ENCODE assay signal across 9 mouse cellular contexts in the genomic region with DNA sequence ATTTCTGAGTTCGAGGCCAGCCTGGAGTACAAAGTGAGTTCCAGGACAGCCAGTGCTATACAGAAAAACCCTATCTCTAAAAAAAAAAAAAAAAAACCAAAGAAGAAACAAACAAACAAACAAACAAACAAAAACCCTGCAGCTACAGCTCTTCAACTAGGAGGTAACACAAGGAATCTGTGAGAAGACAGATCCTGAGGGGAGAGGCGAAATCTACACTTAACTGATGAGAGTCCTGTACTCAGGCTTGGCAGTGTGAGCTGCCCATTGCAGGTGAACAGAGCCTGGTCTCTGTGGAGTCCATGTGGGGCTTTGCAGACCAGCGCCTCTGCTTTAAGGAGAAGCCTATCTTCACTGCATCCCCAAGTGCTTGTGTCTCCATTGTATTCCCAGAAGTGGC. TPM values are rescaled to one million over a fixed set of nuclear protein-coding genes. Genes with fewer than 3 reads are reported as not detected.
DNase-seq lines count a peak whose midpoint lies in the region; ATAC-seq and TF ChIP-seq lines count a peak whose summit lies in the region.
"Not testable (repeated sequence)": the region's sequence is repeated elsewhere in the genome, so short reads cannot be mapped to it uniquely, and the experiment has no call there.
"Had no signal": no experiment of that assay in that cellular context is flagged by ENCODE, and none has a peak within 500 bp of the region (broad histone marks: within the 10 kb centered on the region; RNA-seq: fewer than 3 reads in every experiment).

No protein-coding gene starts in this region.

- peak overlapping the region in 1 of 3 experiments; percentile 47 for H3K4me3 ChIP-seq in CH12.LX (replicated peaks in 1 of 3; ENCODE audit: low read depth in 2 of 3, low read length in 2 of 3, poor library complexity in 1 of 3)
- peak overlapping the region; percentile 61; the same call in 1 of the 2 replicates for H3K4me3 ChIP-seq in forebrain, embryonic 10.5 days
- H3K4me3 ChIP-seq in heart, embryonic 13.5 days, result peak overlapping the region; percentile 57
- not testable (repeated sequence) for H3K4me3 ChIP-seq in intestine, embryonic 16.5 days (ENCODE audit: low read length); midbrain, embryonic 15.5 days
- 0 out of 2 replicates have a peak overlapping the region, but pooled peaks have one; percentile 48 for H3K4me3 ChIP-seq in limb, embryonic 15.5 days
- peak overlapping the region; percentile 61; the same call in 1 of the 2 replicates for H3K4me3 ChIP-seq in spleen, adult 2 months (ENCODE audit: extremely low read depth, insufficient read depth, insufficient read length)

- TF ChIP-seq EP300 in CH12.LX (IDR thresholded peaks at IDR 0.05; ENCODE audit: low read length), result not testable (repeated sequence)

- not testable (repeated sequence) for H3K27me3 ChIP-seq in CH12.LX (replicated peaks); intestine, embryonic 16.5 days (replicated peaks; ENCODE audit: control insufficient read depth, insufficient read depth, low read length); spleen, adult 2 months (ENCODE audit: control insufficient read depth, insufficient read depth, low read length)
- peaks cover 35% of the 10 kb centered on the region for H3K27me3 ChIP-seq in forebrain, embryonic 10.5 days (ENCODE audit: poor library complexity, severe bottlenecking)
- H3K27me3 ChIP-seq in heart, embryonic 13.5 days (replicated peaks), result peaks cover 58% of the 10 kb centered on the region
- peaks cover 16% of the 10 kb centered on the region for H3K27me3 ChIP-seq in limb, embryonic 15.5 days
- peaks cover 11% of the 10 kb centered on the region; the same call in 1 of the 2 replicates for H3K27me3 ChIP-seq in midbrain, embryonic 15.5 days (replicated peaks)

- WGBS in forebrain, embryonic 10.5 days, result 84% methylated on average over 3 of the region's 3 CpGs
- 82% methylated on average over 2 of the region's 3 CpGs for WGBS in heart, embryonic 13.5 days
- 73% methylated on average over 1 of the region's 3 CpGs for WGBS in intestine, embryonic 16.5 days
- WGBS in limb, embryonic 15.5 days, result 85% methylated on average over 2 of the region's 3 CpGs
- 93% methylated on average over 3 of the region's 3 CpGs for WGBS in midbrain, embryonic 15.5 days
- WGBS in spleen, adult 2 months, result 85% methylated on average over 3 of the region's 3 CpGs

- ATAC-seq in heart, embryonic 13.5 days (ENCODE audit: extremely low read depth, insufficient number of reproducible peaks, low FRiP score, low TSS enrichment); limb, embryonic 15.5 days (ENCODE audit: insufficient number of reproducible peaks, low FRiP score, low TSS enrichment, low read depth); midbrain, embryonic 15.5 days (replicated peaks): not testable (repeated sequence)
- ATAC-seq in intestine, embryonic 16.5 days, result peak; percentile 4; the same call in 1 of the 2 replicates

- not testable (repeated sequence) for H3K36me3 ChIP-seq in CH12.LX (replicated peaks in 1 of 2; ENCODE audit: control insufficient read depth in 1 of 2, insufficient read depth in 1 of 2, low read length in 1 of 2); forebrain, embryonic 10.5 days (replicated peaks); heart, embryonic 13.5 days; intestine, embryonic 16.5 days (ENCODE audit: control insufficient read depth, insufficient read depth, low read length); limb, embryonic 15.5 days; midbrain, embryonic 15.5 days (replicated peaks); spleen, adult 2 months (ENCODE audit: control insufficient read depth, insufficient read depth, low read length)

- not testable (repeated sequence) for H3K27ac ChIP-seq in CH12.LX (ENCODE audit: insufficient read depth, low read depth); forebrain, embryonic 10.5 days; heart, embryonic 13.5 days (replicated peaks); intestine, embryonic 16.5 days (ENCODE audit: low read length); limb, embryonic 15.5 days; midbrain, embryonic 15.5 days
- peak overlapping the region; percentile 42; the same call in 1 of the 2 replicates for H3K27ac ChIP-seq in spleen, adult 2 months (ENCODE audit: insufficient read depth, low read length)

- not testable (repeated sequence) for H3K9me3 ChIP-seq in CH12.LX (replicated peaks; ENCODE audit: low read length); forebrain, embryonic 10.5 days; heart, embryonic 13.5 days; intestine, embryonic 16.5 days (ENCODE audit: control insufficient read depth, low read length); limb, embryonic 15.5 days; midbrain, embryonic 15.5 days

- H3K9ac ChIP-seq in CH12.LX (ENCODE audit: insufficient read depth, low read depth), result peak overlapping the region; percentile 34; the same call in 1 of the 2 replicates
- not testable (repeated sequence) for H3K9ac ChIP-seq in heart, embryonic 13.5 days; intestine, embryonic 16.5 days (ENCODE audit: low read depth, low read length); limb, embryonic 15.5 days; midbrain, embryonic 15.5 days

- TF ChIP-seq POLR2A in CH12.LX (IDR thresholded peaks at IDR 0.05; ENCODE audit: low read depth, low read length); spleen, adult 2 months (IDR thresholded peaks at IDR 0.05; ENCODE audit: low read depth, low read length): not testable (repeated sequence)

- not testable (repeated sequence) for DNase-seq in CH12.LX (ENCODE audit: extremely low read depth); forebrain, embryonic 10.5 days (ENCODE audit: extremely low spot score, low spot score)
- DNase-seq in spleen, adult 2 months (ENCODE audit: low read depth in 1 of 2, low spot score in 2 of 2), result peak in 1 of 2 experiments; percentile 2

- dilution Hi-C loops in CH12.LX (cut with MboI; ENCODE audit: extremely low pct_ligation_motif_present, extremely low pct_unique_long_range_greater_than_20kb, low sequenced_read_pairs), result not testable (repeated sequence)

- 0 out of 2 replicates have a peak overlapping the region, but pooled peaks have one; percentile 57 for H3K4me2 ChIP-seq in CH12.LX (ENCODE audit: insufficient read depth, low read depth, poor library complexity, severe bottlenecking)
- H3K4me2 ChIP-seq in heart, embryonic 13.5 days, result peak overlapping the region; percentile 90; the same call in 1 of the 2 replicates
- H3K4me2 ChIP-seq in intestine, embryonic 16.5 days (ENCODE audit: low read depth, low read length); limb, embryonic 15.5 days: not testable (repeated sequence)
- H3K4me2 ChIP-seq in midbrain, embryonic 15.5 days, result peak overlapping the region; percentile 81; the same call in 1 of the 2 replicates

- in situ Hi-C loops in CH12.LX (cut with MboI; ENCODE audit: low pct_ligation_motif_present, low pct_unique_long_range_greater_than_20kb, low sequenced_read_pairs), result not testable (repeated sequence)

- H3K79me2 ChIP-seq in CH12.LX (replicated peaks; ENCODE audit: control insufficient read depth, extremely low read depth, insufficient read depth, poor library complexity, severe bottlenecking), result not testable (repeated sequence)

- TF ChIP-seq RAD21 in CH12.LX (IDR thresholded peaks at IDR 0.05; ENCODE audit: low read depth, low read length), result not testable (repeated sequence)

- TF ChIP-seq CTCF in CH12.LX (conservative IDR thresholded peaks at IDR 0.05 in 1 of 2, IDR thresholded peaks at IDR 0.05 in 1 of 2; ENCODE audit: low read depth in 2 of 2, low read length in 2 of 2); spleen, adult 2 months (IDR thresholded peaks at IDR 0.05; ENCODE audit: extremely low read depth, insufficient read depth, insufficient read length, insufficient replicate concordance): not testable (repeated sequence)

- H3K4me1 ChIP-seq in CH12.LX (ENCODE audit: control insufficient read depth in 1 of 2, insufficient read depth in 2 of 2); heart, embryonic 13.5 days; intestine, embryonic 16.5 days (ENCODE audit: control insufficient read depth, insufficient read depth, low read length); limb, embryonic 15.5 days; midbrain, embryonic 15.5 days; spleen, adult 2 months (ENCODE audit: control insufficient read depth, insufficient read depth, insufficient read length): not testable (repeated sequence)
- H3K4me1 ChIP-seq in forebrain, embryonic 10.5 days, result peaks cover 15% of the 10 kb centered on the region

RNA-seq across cellular contexts. Expression of a gene that starts 0.6 kb away (rescaled TPM):
- total RNA-seq in CH12.LX (2012; rRNA removed) (48.5 and 66.0 TPM in 2 replicates), CH12.LX (2014; rRNA removed) (30.9 and 40.9 TPM in 2 replicates)
- 104 and 117 TPM in 2 replicates for polyA plus RNA-seq in CH12.LX (2012; ENCODE audit: insufficient read length, low read depth)
- 18.5 and 19.8 TPM in 2 replicates for polyA plus RNA-seq in forebrain, embryonic 10.5 days (2016; fragmentation: Nextera tagmentation; extraction: Ambion mirVana)
- polyA plus RNA-seq in heart, embryonic 13.5 days (2015; fragmentation: Nextera tagmentation; extraction: Ambion mirVana), result 1.2 and 2.1 TPM in 2 replicates
- polyA plus RNA-seq in intestine, embryonic 16.5 days (2015; fragmentation: Nextera tagmentation; extraction: Ambion mirVana), result 5.9 and 7.3 TPM in 2 replicates
- 3.1 and 3.3 TPM in 2 replicates for polyA plus RNA-seq in limb, embryonic 15.5 days (2015; fragmentation: Nextera tagmentation; extraction: Ambion mirVana)
- 2.7 and 4.0 TPM in 2 replicates for polyA plus RNA-seq in midbrain, embryonic 15.5 days (2015; fragmentation: Nextera tagmentation; extraction: Ambion mirVana)
- polyA plus RNA-seq in spleen, adult 2 months (2012; rRNA removed), result 667 and 745 TPM in 2 replicates

RNA-seq across cellular contexts. Expression of a gene that starts 13.7 kb away (rescaled TPM):
- total RNA-seq in CH12.LX (2012; rRNA removed) (41.0 and 54.3 TPM in 2 replicates), CH12.LX (2014; rRNA removed) (79.7 and 90.3 TPM in 2 replicates)
- 122 and 141 TPM in 2 replicates for polyA plus RNA-seq in CH12.LX (2012; ENCODE audit: insufficient read length, low read depth)
- 2.1 and 2.5 TPM in 2 replicates for polyA plus RNA-seq in forebrain, embryonic 10.5 days (2016; fragmentation: Nextera tagmentation; extraction: Ambion mirVana)
- 0.23 and 0.61 TPM in 2 replicates for polyA plus RNA-seq in heart, embryonic 13.5 days (2015; fragmentation: Nextera tagmentation; extraction: Ambion mirVana)
- polyA plus RNA-seq in intestine, embryonic 16.5 days (2015; fragmentation: Nextera tagmentation; extraction: Ambion mirVana), result 2.0 and 2.2 TPM in 2 replicates
- polyA plus RNA-seq in limb, embryonic 15.5 days (2015; fragmentation: Nextera tagmentation; extraction: Ambion mirVana), result 0.35 and 0.46 TPM in 2 replicates
- polyA plus RNA-seq in midbrain, embryonic 15.5 days (2015; fragmentation: Nextera tagmentation; extraction: Ambion mirVana), result 0.89 and 1.1 TPM in 2 replicates
- 239 and 253 TPM in 2 replicates for polyA plus RNA-seq in spleen, adult 2 months (2012; rRNA removed)
- total RNA-seq: left cerebral cortex, postnatal 10 days had no signal

RNA-seq across cellular contexts. Expression of a gene that starts 31.5 kb away (rescaled TPM):
- total RNA-seq in CH12.LX (2012; rRNA removed), result 2.2 and 2.4 TPM in 2 replicates
- total RNA-seq in CH12.LX (2014; rRNA removed), result 0.62 and 0.93 TPM in 2 replicates
- polyA plus RNA-seq in CH12.LX (2012; ENCODE audit: insufficient read length, low read depth), result 60.0 and 83.0 TPM in 2 replicates
- polyA plus RNA-seq in forebrain, embryonic 10.5 days (2016; fragmentation: Nextera tagmentation; extraction: Ambion mirVana), result 0.36 and 0.37 TPM in 2 replicates
- polyA plus RNA-seq in heart, embryonic 13.5 days (2015; fragmentation: Nextera tagmentation; extraction: Ambion mirVana), result 1.4 and 5.2 TPM in 2 replicates
- polyA plus RNA-seq in intestine, embryonic 16.5 days (2015; fragmentation: Nextera tagmentation; extraction: Ambion mirVana), result 80.2 and 93.1 TPM in 2 replicates
- 0.65 and 1.2 TPM in 2 replicates for polyA plus RNA-seq in limb, embryonic 15.5 days (2015; fragmentation: Nextera tagmentation; extraction: Ambion mirVana)
- 0.26 and 1.6 TPM in 2 replicates for polyA plus RNA-seq in midbrain, embryonic 15.5 days (2015; fragmentation: Nextera tagmentation; extraction: Ambion mirVana)
- 7.7 and 11.0 TPM in 2 replicates for polyA plus RNA-seq in spleen, adult 2 months (2012; rRNA removed)
- total RNA-seq: left cerebral cortex, postnatal 10 days had no signal
- polyA plus RNA-seq: midbrain, embryonic 14.5 days had no signal

RNA-seq across cellular contexts. Expression of a gene that starts 59.0 kb away (rescaled TPM):
- total RNA-seq in CH12.LX (2012; rRNA removed), result 127 and 165 TPM in 2 replicates
- total RNA-seq in CH12.LX (2014; rRNA removed), result 116 and 128 TPM in 2 replicates
- 157 and 181 TPM in 2 replicates for polyA plus RNA-seq in CH12.LX (2012; ENCODE audit: insufficient read length, low read depth)
- polyA plus RNA-seq in forebrain, embryonic 10.5 days (2016; fragmentation: Nextera tagmentation; extraction: Ambion mirVana), result 3.0 and 3.1 TPM in 2 replicates
- 2.6 and 2.9 TPM in 2 replicates for polyA plus RNA-seq in heart, embryonic 13.5 days (2015; fragmentation: Nextera tagmentation; extraction: Ambion mirVana)
- polyA plus RNA-seq in intestine, embryonic 16.5 days (2015; fragmentation: Nextera tagmentation; extraction: Ambion mirVana), result 4.8 and 5.1 TPM in 2 replicates
- polyA plus RNA-seq in limb, embryonic 15.5 days (2015; fragmentation: Nextera tagmentation; extraction: Ambion mirVana), result 3.2 and 4.3 TPM in 2 replicates
- polyA plus RNA-seq in midbrain, embryonic 15.5 days (2015; fragmentation: Nextera tagmentation; extraction: Ambion mirVana), result 0.88 and 1.3 TPM in 2 replicates
- 249 and 304 TPM in 2 replicates for polyA plus RNA-seq in spleen, adult 2 months (2012; rRNA removed)

Comparison
In these comparisons a context has a peak if more than half of its experiments do, and no peak if none do; other contexts are left out.
1. RNA of a gene that starts 13.7 kb away (polyA plus RNA-seq): 239 to 253 TPM in spleen, adult 2 months and 122 to 141 TPM in CH12.LX; 2.0 to 2.2 TPM in intestine, embryonic 16.5 days, 2.1 to 2.5 TPM in forebrain, embryonic 10.5 days, 0.89 to 1.1 TPM in midbrain, embryonic 15.5 days, 0.35 to 0.46 TPM in limb, embryonic 15.5 days and 0.23 to 0.61 TPM in heart, embryonic 13.5 days; every median in the first group is over 10 times any median in the second.